Mouse (Mus musculus): ENCODE measurements around the gene Xaf1.

DNA sequence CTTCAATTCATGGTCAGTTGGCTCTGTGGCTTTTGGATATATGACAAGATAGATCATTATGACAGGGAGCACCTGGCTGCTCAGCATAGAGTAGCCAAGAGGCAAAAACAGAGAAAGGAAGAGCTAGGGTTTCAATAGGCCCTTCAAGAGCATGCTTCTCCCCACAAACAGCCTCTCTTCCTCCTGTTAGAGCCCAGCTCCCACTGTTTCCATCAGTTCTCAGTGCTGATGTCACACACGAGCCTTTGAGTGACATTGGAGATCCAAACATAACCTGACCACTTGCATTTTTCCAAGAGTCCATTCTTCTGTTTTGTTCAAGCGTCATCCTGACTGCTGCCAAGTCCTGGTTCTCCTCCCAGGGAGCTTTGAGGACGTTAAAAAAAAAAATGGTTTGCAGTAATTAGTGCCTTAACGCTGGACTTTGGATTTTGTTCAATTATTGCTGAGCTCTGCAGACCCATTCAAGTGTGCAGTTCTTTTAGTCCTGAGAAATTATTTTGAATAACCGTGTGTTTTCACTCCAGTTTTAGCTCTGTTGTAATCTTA, 19.5 kb upstream of the Xaf1 start:
- no peak for TF ChIP-seq CTCF (IDR thresholded peaks at IDR 0.05; ENCODE audit: insufficient read depth, low read depth, low read length)
- no peak for TF ChIP-seq POLR2A (IDR thresholded peaks at IDR 0.05; ENCODE audit: insufficient read depth, low read depth, low read length)

Measured in olfactory bulb, adult 2 months (tissue).